Comparison of ENCODE assay signal across 9 mouse cellular contexts in genomic region chr11:49847811-49848078, GRCm38 (mm10). TPM values are rescaled to one million over a fixed set of nuclear protein-coding genes. Genes with fewer than 3 reads are reported as not detected.
DNase-seq lines count a peak whose midpoint lies in the region; ATAC-seq and TF ChIP-seq lines count a peak whose summit lies in the region.
"Had no signal": no experiment of that assay in that cellular context is flagged by ENCODE, and none has a peak within 500 bp of the region (broad histone marks: within the 10 kb centered on the region; RNA-seq: fewer than 3 reads in every experiment).

No protein-coding gene starts in this region.

- H3K27me3 ChIP-seq in erythroblast, embryonic 14.5 days (ENCODE audit: control insufficient read depth) = no peaks in the 10 kb centered on the region
- no peaks in the 10 kb centered on the region for H3K27me3 ChIP-seq in testis, adult 2 months (ENCODE audit: control insufficient read depth, insufficient read depth, low read length)
- H3K27me3 ChIP-seq in liver, embryonic 12.5 days (replicated peaks) = no peaks in the 10 kb centered on the region

- TF ChIP-seq CTCF in testis, adult 2 months (IDR thresholded peaks at IDR 0.05; ENCODE audit: control insufficient read depth, insufficient read depth, insufficient replicate concordance, low read depth, low read length) = no peak

- DNase-seq in testis, postnatal 14 days (ENCODE audit: low spot score) = no peak
- no peak for DNase-seq in urinary bladder, adult 2 months (ENCODE audit: low spot score)
- DNase-seq in urinary bladder, postnatal 4 days (ENCODE audit: low spot score in 2 of 2) = no peak
- no peak for DNase-seq in cerebellum, postnatal 36 days
- DNase-seq: adrenal gland, postnatal 25 days had no signal

- H3K36me3 ChIP-seq in erythroblast, embryonic 14.5 days (ENCODE audit: control insufficient read depth) = peaks cover 21% of the 10 kb centered on the region
- H3K36me3 ChIP-seq in testis, adult 2 months (ENCODE audit: control insufficient read depth, insufficient read depth, low read length) = no peaks in the 10 kb centered on the region
- peaks cover 15% of the 10 kb centered on the region for H3K36me3 ChIP-seq in liver, embryonic 12.5 days

- peak overlapping the region; percentile 90; the same call in 1 of the 2 replicates for H3K27ac ChIP-seq in testis, adult 2 months (ENCODE audit: control insufficient read depth, insufficient read depth, low read depth, low read length)
- H3K27ac ChIP-seq in liver, embryonic 12.5 days = peak overlapping the region; percentile 93

- 18% methylated on average over 2 of the region's 2 CpGs for WGBS in liver, embryonic 12.5 days (ENCODE audit: insufficient replicate concordance)

- H3K4me1 ChIP-seq in erythroblast, embryonic 14.5 days (ENCODE audit: control insufficient read depth) = peaks cover 57% of the 10 kb centered on the region
- peaks cover 23% of the 10 kb centered on the region for H3K4me1 ChIP-seq in testis, adult 2 months (ENCODE audit: control insufficient read depth, insufficient read depth, low read length)
- peaks cover 48% of the 10 kb centered on the region for H3K4me1 ChIP-seq in liver, embryonic 12.5 days

- no peaks in the 10 kb centered on the region for H3K9me3 ChIP-seq in erythroblast, embryonic 14.5 days (ENCODE audit: control insufficient read depth, low read length)
- no peaks in the 10 kb centered on the region for H3K9me3 ChIP-seq in liver, embryonic 12.5 days (replicated peaks)

- ATAC-seq in erythroblast, adult 5-6 weeks (replicated peaks; ENCODE audit: low FRiP score, poor library complexity, severe bottlenecking) = no peak
- ATAC-seq in liver, embryonic 12.5 days = no peak

- TF ChIP-seq POLR2A in testis, adult 2 months (IDR thresholded peaks at IDR 0.05; ENCODE audit: control insufficient read depth, low read depth, low read length) = no peak

- peak overlapping the region; percentile 98 for H3K4me2 ChIP-seq in liver, embryonic 12.5 days

- H3K4me3 ChIP-seq in erythroblast, embryonic 14.5 days (replicated peaks) = peak overlapping the region; percentile 85
- H3K4me3 ChIP-seq in testis, adult 2 months (ENCODE audit: control insufficient read depth, low read depth, low read length) = peak overlapping the region; percentile 89; the same call in 1 of the 2 replicates
- H3K4me3 ChIP-seq in liver, embryonic 12.5 days = peak overlapping the region; percentile 92

- H3K9ac ChIP-seq in liver, embryonic 12.5 days = peak overlapping the region; percentile 96

RNA-seq across cellular contexts. Expression of gene Mapk9, which starts 1.2 kb away (rescaled TPM):
- polyA plus RNA-seq in erythroblast, embryonic 14.5 days (2012) = 0.44 and 0.63 TPM in 2 replicates
- 9.2 and 16.3 TPM in 2 replicates for total RNA-seq in erythroblast, adult 5-6 weeks (2015; ENCODE audit: low replicate concordance)
- 9.5 and 9.9 TPM in 2 replicates for total RNA-seq in erythroblast, adult 5-6 weeks (2017; ENCODE audit: low replicate concordance)
- 30.5 and 33.2 TPM in 2 replicates for polyA plus RNA-seq in testis, adult 2 months (2012; rRNA removed)
- polyA plus RNA-seq in liver, embryonic 12.5 days (2016; fragmentation: Nextera tagmentation; extraction: Ambion mirVana) = 34.6 and 38.2 TPM in 2 replicates
- 36.5 and 37.6 TPM in 2 replicates for polyA plus RNA-seq in urinary bladder, adult 2 months (2012; rRNA removed)

RNA-seq across cellular contexts. Expression of gene Gfpt2, which starts 53.8 kb away (rescaled TPM):
- not detected in 2 replicates for polyA plus RNA-seq in erythroblast, embryonic 14.5 days (2012)
- total RNA-seq in erythroblast, adult 5-6 weeks (2015; ENCODE audit: low replicate concordance) = not detected in 2 replicates
- 0.17 TPM in 1 of 2 replicates, not detected in the other for total RNA-seq in erythroblast, adult 5-6 weeks (2017; ENCODE audit: low replicate concordance)
- polyA plus RNA-seq in testis, adult 2 months (2012; rRNA removed) = 2.3 TPM in 2 replicates
- 3.2 and 3.3 TPM in 2 replicates for polyA plus RNA-seq in liver, embryonic 12.5 days (2016; fragmentation: Nextera tagmentation; extraction: Ambion mirVana)
- polyA plus RNA-seq in urinary bladder, adult 2 months (2012; rRNA removed) = 11.3 and 13.6 TPM in 2 replicates

RNA-seq across cellular contexts. Expression of gene Rasgef1c, which starts 53.9 kb away (rescaled TPM):
- polyA plus RNA-seq in erythroblast, embryonic 14.5 days (2012) = not detected in 2 replicates
- total RNA-seq in erythroblast, adult 5-6 weeks (2015; ENCODE audit: low replicate concordance) = 1.0 TPM in 1 of 2 replicates, not detected in the other
- 0.94 TPM in 1 of 2 replicates, not detected in the other for total RNA-seq in erythroblast, adult 5-6 weeks (2017; ENCODE audit: low replicate concordance)
- polyA plus RNA-seq in testis, adult 2 months (2012; rRNA removed) = 0.69 and 0.93 TPM in 2 replicates
- polyA plus RNA-seq in liver, embryonic 12.5 days (2016; fragmentation: Nextera tagmentation; extraction: Ambion mirVana) = not detected in 2 replicates
- 2.0 and 2.5 TPM in 2 replicates for polyA plus RNA-seq in urinary bladder, adult 2 months (2012; rRNA removed)

Comparison
In these comparisons a context has a peak if more than half of its experiments do, and no peak if none do; other contexts are left out.
1. RNA of gene Mapk9, which starts 1.2 kb away (polyA plus RNA-seq): 36.5 to 37.6 TPM in urinary bladder, adult 2 months, 34.6 to 38.2 TPM in liver, embryonic 12.5 days and 30.5 to 33.2 TPM in testis, adult 2 months; 0.44 to 0.63 TPM in erythroblast, embryonic 14.5 days; every median in the first group is over 10 times any median in the second.
2. Peak in every context shown above with its lines, with median percentiles within 50 percentile points of each other: H3K4me3 ChIP-seq.